Mouse (Mus musculus): Measurements from ENCODE around the gene Peli2. TPM values are rescaled to one million over a fixed set of nuclear protein-coding genes. Genes with fewer than 3 reads are reported as not detected.

The Peli2 gene
- polyA plus RNA-seq, 2 experiments: 9.1 to 14.5 TPM

- 66% methylated on average over 3 of the region's 3 CpGs for WGBS
- no peak overlapping the region for H3K27ac ChIP-seq (replicated peaks; ENCODE audit: low read depth, low read length)
- no peak overlapping the region for H3K9ac ChIP-seq (ENCODE audit: low read depth, low read length, severe bottlenecking)
- DNase-seq (ENCODE audit: low spot score) (no peak), ATAC-seq (ENCODE audit: low FRiP score, low read depth) (no peak)
- no peaks in the 10 kb centered on the region for H3K4me1 ChIP-seq (ENCODE audit: control insufficient read depth, insufficient read depth, low read length)
- no peaks in the 10 kb centered on the region for H3K9me3 ChIP-seq (ENCODE audit: control insufficient read depth, low read length)
- TF ChIP-seq POLR2A (IDR thresholded peaks at IDR 0.05; ENCODE audit: borderline replicate concordance, extremely low read depth, insufficient read depth, insufficient read length): no peak
- H3K36me3 ChIP-seq (ENCODE audit: control insufficient read depth, insufficient read depth, low read length): no peaks in the 10 kb centered on the region
- no peak overlapping the region for H3K4me3 ChIP-seq (replicated peaks; ENCODE audit: low read length)
- H3K27me3 ChIP-seq (ENCODE audit: control insufficient read depth, insufficient read depth, low read length): no peaks in the 10 kb centered on the region
- no peak overlapping the region for H3K4me2 ChIP-seq (replicated peaks; ENCODE audit: low read depth, low read length, severe bottlenecking)
These were observed 192.6 kb downstream of the Peli2 start for GRCm38 (mm10) chr14:48313234-48313633.

GRCm38 (mm10) chr14:48316396-48316795, 195.8 kb downstream of the Peli2 start:
- 47% methylated on average over 8 of the region's 8 CpGs for WGBS
- DNase-seq (ENCODE audit: low spot score): no peak
- ATAC-seq (ENCODE audit: low FRiP score, low read depth): no peak

GRCm38 (mm10) chr14:48323771-48324459, 203.3 kb downstream of the Peli2 start:
- Histone ChIP-seq H3K27ac (replicated peaks; ENCODE audit: low read depth, low read length) (no peak overlapping the region), H3K9me3 (ENCODE audit: control insufficient read depth, low read length) (no peaks in the 10 kb centered on the region), H3K4me1 (ENCODE audit: control insufficient read depth, insufficient read depth, low read length) (no peaks in the 10 kb centered on the region), H3K4me3 (replicated peaks; ENCODE audit: low read length) (no peak overlapping the region), H3K27me3 (ENCODE audit: control insufficient read depth, insufficient read depth, low read length) (no peaks in the 10 kb centered on the region), H3K4me2 (replicated peaks; ENCODE audit: low read depth, low read length, severe bottlenecking) (no peak overlapping the region), H3K36me3 (ENCODE audit: control insufficient read depth, insufficient read depth, low read length) (no peaks in the 10 kb centered on the region), H3K9ac (ENCODE audit: low read depth, low read length, severe bottlenecking) (no peak overlapping the region)
- DNase-seq (ENCODE audit: low spot score) (no peak), ATAC-seq (ENCODE audit: low FRiP score, low read depth) (no peak)
- WGBS: 56% methylated on average over 18 of the region's 18 CpGs
- no peak for TF ChIP-seq POLR2A (IDR thresholded peaks at IDR 0.05; ENCODE audit: borderline replicate concordance, extremely low read depth, insufficient read depth, insufficient read length)

More at GRCm38 (mm10) chr14:48316396-48316795, 195.8 kb downstream of the Peli2 start:
- TF ChIP-seq POLR2A (IDR thresholded peaks at IDR 0.05; ENCODE audit: borderline replicate concordance, extremely low read depth, insufficient read depth, insufficient read length): no peak
- no peak overlapping the region for H3K9ac ChIP-seq (ENCODE audit: low read depth, low read length, severe bottlenecking)
- no peak overlapping the region for H3K27ac ChIP-seq (replicated peaks; ENCODE audit: low read depth, low read length)
- H3K4me2 ChIP-seq (replicated peaks; ENCODE audit: low read depth, low read length, severe bottlenecking): no peak overlapping the region
- no peaks in the 10 kb centered on the region for H3K27me3 ChIP-seq (ENCODE audit: control insufficient read depth, insufficient read depth, low read length)
- no peaks in the 10 kb centered on the region for H3K4me1 ChIP-seq (ENCODE audit: control insufficient read depth, insufficient read depth, low read length)
- H3K9me3 ChIP-seq (ENCODE audit: control insufficient read depth, low read length): no peaks in the 10 kb centered on the region
- H3K4me3 ChIP-seq (replicated peaks; ENCODE audit: low read length): no peak overlapping the region
- H3K36me3 ChIP-seq (ENCODE audit: control insufficient read depth, insufficient read depth, low read length): no peaks in the 10 kb centered on the region

GRCm38 (mm10) chr14:48324460-48324850, 203.8 kb downstream of the Peli2 start:
- 53% methylated on average over 4 of the region's 4 CpGs for WGBS
- ATAC-seq (ENCODE audit: low FRiP score, low read depth) (no peak), DNase-seq (ENCODE audit: low spot score) (no peak)
- TF ChIP-seq POLR2A (IDR thresholded peaks at IDR 0.05; ENCODE audit: borderline replicate concordance, extremely low read depth, insufficient read depth, insufficient read length): no peak
- H3K27me3 ChIP-seq (ENCODE audit: control insufficient read depth, insufficient read depth, low read length): no peaks in the 10 kb centered on the region
- no peak overlapping the region for H3K9ac ChIP-seq (ENCODE audit: low read depth, low read length, severe bottlenecking)
- H3K9me3 ChIP-seq (ENCODE audit: control insufficient read depth, low read length): no peaks in the 10 kb centered on the region
- H3K27ac ChIP-seq (replicated peaks; ENCODE audit: low read depth, low read length): no peak overlapping the region
- no peaks in the 10 kb centered on the region for H3K36me3 ChIP-seq (ENCODE audit: control insufficient read depth, insufficient read depth, low read length)
- no peak overlapping the region for H3K4me3 ChIP-seq (replicated peaks; ENCODE audit: low read length)
- no peak overlapping the region for H3K4me2 ChIP-seq (replicated peaks; ENCODE audit: low read depth, low read length, severe bottlenecking)
- H3K4me1 ChIP-seq (ENCODE audit: control insufficient read depth, insufficient read depth, low read length): no peaks in the 10 kb centered on the region

GRCm38 (mm10) chr14:48327746-48328145, 207.1 kb downstream of the Peli2 start:
- Histone ChIP-seq H3K4me2 (replicated peaks; ENCODE audit: low read depth, low read length, severe bottlenecking) (no peak overlapping the region), H3K27ac (replicated peaks; ENCODE audit: low read depth, low read length) (no peak overlapping the region), H3K4me3 (replicated peaks; ENCODE audit: low read length) (no peak overlapping the region), H3K9me3 (ENCODE audit: control insufficient read depth, low read length) (no peaks in the 10 kb centered on the region), H3K27me3 (ENCODE audit: control insufficient read depth, insufficient read depth, low read length) (no peaks in the 10 kb centered on the region), H3K9ac (ENCODE audit: low read depth, low read length, severe bottlenecking) (no peak overlapping the region), H3K36me3 (ENCODE audit: control insufficient read depth, insufficient read depth, low read length) (no peaks in the 10 kb centered on the region), H3K4me1 (ENCODE audit: control insufficient read depth, insufficient read depth, low read length) (peaks cover 24% of the 10 kb centered on the region)
- no peak for TF ChIP-seq POLR2A (IDR thresholded peaks at IDR 0.05; ENCODE audit: borderline replicate concordance, extremely low read depth, insufficient read depth, insufficient read length)
- DNase-seq (ENCODE audit: low spot score): no peak
- ATAC-seq (ENCODE audit: low FRiP score, low read depth): no peak
- WGBS: 81% methylated on average over 3 of the region's 3 CpGs

Measured in limb, embryonic 14.5 days (tissue).